Mouse (Mus musculus): ENCODE measurements at regions not wholly inside any gene's neighbourhood (a gene's known extent, or its start where the extent isn't known, plus 50 kb on each side); places are given as distances from the start of the nearest gene placed in this dataset.
A peak's percentile ranks its signal among the peaks of the same experiment; 100 is the strongest.

DNA sequence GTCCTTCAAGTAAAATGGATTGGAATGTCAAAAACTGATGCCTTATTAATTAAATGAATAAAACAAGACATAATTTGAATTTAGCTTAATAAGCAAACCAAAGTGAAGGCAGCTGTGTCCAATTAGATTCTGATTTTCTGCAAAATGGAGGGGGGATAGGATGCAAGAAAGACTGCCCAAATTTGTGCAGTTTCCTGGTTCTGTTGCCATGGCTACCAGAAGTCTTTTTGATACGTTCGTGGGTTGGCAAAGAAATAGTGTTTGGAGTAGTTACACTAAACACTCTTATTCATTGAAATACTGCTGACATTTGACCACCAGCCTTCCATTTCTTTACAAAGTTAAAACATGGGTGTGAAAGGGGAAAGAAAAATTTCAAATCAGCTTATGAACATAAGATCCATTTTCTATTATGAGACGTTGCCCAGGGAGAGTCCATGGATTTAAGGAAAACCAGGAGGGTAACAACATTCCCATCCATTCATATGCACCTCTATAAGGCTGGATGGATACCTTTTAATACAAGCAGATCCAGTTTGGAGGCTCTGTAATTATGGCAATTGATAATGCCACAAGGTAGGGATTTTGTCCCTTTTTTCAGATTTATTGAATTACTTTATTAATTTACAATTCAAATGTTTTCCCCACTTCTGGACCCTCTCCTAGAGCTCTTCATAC lies 943.3 kb upstream of the Celf2 start:
- Histone ChIP-seq H3K36me3 (ENCODE audit: control insufficient read depth, insufficient read depth, low read length) (no peaks in the 10 kb centered on the region), H3K4me3 (ENCODE audit: low read depth, low read length) (no peak overlapping the region), H3K9me3 (ENCODE audit: control insufficient read depth, low read length) (no peaks in the 10 kb centered on the region), H3K4me2 (no peak overlapping the region), H3K27me3 (ENCODE audit: control insufficient read depth, insufficient read depth, low read length) (no peaks in the 10 kb centered on the region), H3K4me1 (ENCODE audit: control insufficient read depth, insufficient read depth, low read length) (no peaks in the 10 kb centered on the region), H3K27ac (ENCODE audit: low read depth, low read length) (no peak overlapping the region), H3K9ac (ENCODE audit: low read length) (no peak overlapping the region)
- no peak for DNase-seq (ENCODE audit: low spot score, missing footprints)
- 40% methylated on average over 3 of the region's 3 CpGs for WGBS
- ATAC-seq (ENCODE audit: low FRiP score): no peak

GRCm38 (mm10) chr2:8441230-8441629 lies 931.9 kb upstream of the Celf2 start:
- H3K9me3 ChIP-seq (ENCODE audit: control insufficient read depth, low read length): no peaks in the 10 kb centered on the region
- H3K4me3 ChIP-seq (ENCODE audit: low read depth, low read length): no peak overlapping the region
- no peaks in the 10 kb centered on the region for H3K36me3 ChIP-seq (ENCODE audit: control insufficient read depth, insufficient read depth, low read length)
- no peak for ATAC-seq (ENCODE audit: low FRiP score)
- no peak for DNase-seq (ENCODE audit: low spot score, missing footprints)
- no peaks in the 10 kb centered on the region for H3K4me1 ChIP-seq (ENCODE audit: control insufficient read depth, insufficient read depth, low read length)
- no peaks in the 10 kb centered on the region for H3K27me3 ChIP-seq (ENCODE audit: control insufficient read depth, insufficient read depth, low read length)
- H3K4me2 ChIP-seq: no peak overlapping the region
- WGBS: 75% methylated on average over 1 of the region's 1 CpGs
- H3K9ac ChIP-seq (ENCODE audit: low read length): no peak overlapping the region
- no peak overlapping the region for H3K27ac ChIP-seq (ENCODE audit: low read depth, low read length)

DNA sequence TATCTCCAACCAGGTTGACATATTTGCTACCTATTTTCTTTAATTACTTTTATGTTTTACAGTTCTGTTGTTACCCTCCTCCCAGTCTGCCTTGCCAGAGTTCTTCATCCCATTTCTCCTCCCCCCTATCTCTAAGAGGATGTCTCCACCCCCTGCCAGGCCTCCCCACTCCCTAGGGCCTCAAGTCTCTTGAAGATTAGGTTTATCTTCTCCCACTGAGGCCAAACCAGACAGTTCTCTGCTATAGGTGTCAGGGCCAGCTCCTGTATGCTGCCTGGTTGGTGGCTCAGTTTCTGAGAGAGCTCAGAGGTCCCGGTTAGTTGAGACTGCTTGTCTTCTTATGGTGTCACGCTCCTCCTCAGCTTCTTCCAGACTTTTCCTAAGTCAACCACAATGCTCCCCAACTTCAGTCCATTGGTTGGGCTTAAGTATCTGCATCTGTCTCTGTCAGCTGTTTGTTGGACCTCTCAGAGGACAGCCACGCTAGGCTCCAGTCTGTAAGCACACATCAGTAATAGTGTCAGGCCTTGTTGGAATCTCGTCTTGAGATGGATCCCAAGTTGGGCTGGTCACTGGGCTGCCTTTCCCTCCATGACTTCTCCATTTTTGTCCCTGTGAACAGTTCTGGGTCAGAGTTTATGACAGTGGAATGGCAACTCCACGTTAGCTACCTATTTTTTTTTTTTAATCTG lies 920.4 kb upstream of the Celf2 start:
- ATAC-seq (ENCODE audit: low FRiP score) (no peak), DNase-seq (ENCODE audit: low spot score, missing footprints) (no peak)
- H3K27me3 ChIP-seq (ENCODE audit: control insufficient read depth, insufficient read depth, low read length): no peaks in the 10 kb centered on the region
- H3K4me1 ChIP-seq (ENCODE audit: control insufficient read depth, insufficient read depth, low read length): no peaks in the 10 kb centered on the region
- WGBS: 81% methylated on average over 5 of the region's 5 CpGs
- no peak overlapping the region for H3K9ac ChIP-seq (ENCODE audit: low read length)
- no peak overlapping the region for H3K27ac ChIP-seq (ENCODE audit: low read depth, low read length)
- no peaks in the 10 kb centered on the region for H3K36me3 ChIP-seq (ENCODE audit: control insufficient read depth, insufficient read depth, low read length)
- H3K9me3 ChIP-seq (ENCODE audit: control insufficient read depth, low read length): no peaks in the 10 kb centered on the region
- no peak overlapping the region for H3K4me2 ChIP-seq
- H3K4me3 ChIP-seq (ENCODE audit: low read depth, low read length): no peak overlapping the region

GRCm38 (mm10) chr2:8428145-8428544 lies 918.8 kb upstream of the Celf2 start:
- Histone ChIP-seq H3K9ac (ENCODE audit: low read length) (no peak overlapping the region), H3K27me3 (ENCODE audit: control insufficient read depth, insufficient read depth, low read length) (no peaks in the 10 kb centered on the region)
- no peak for ATAC-seq (ENCODE audit: low FRiP score)

DNA sequence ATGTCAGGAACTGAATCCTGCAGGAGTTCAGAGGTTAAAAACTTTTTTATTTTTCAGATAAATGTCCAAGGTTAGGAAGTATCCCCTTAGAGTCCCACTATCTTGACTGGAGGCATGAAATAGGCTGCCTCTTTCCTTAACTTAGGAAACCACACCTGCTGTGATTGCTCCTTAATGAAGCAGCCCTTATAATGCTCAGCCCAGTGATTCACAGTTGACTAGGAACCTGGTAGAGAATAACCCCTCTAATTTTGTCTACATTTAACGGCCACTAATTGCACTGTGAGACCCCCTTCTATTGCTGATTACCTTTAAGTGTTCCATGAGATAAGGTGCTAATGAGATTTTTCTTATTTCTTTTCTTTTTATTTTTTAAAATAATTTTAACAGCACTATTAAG lies 918.4 kb upstream of the Celf2 start:
- Histone ChIP-seq H3K27ac (ENCODE audit: low read depth, low read length) (no peak overlapping the region), H3K36me3 (ENCODE audit: control insufficient read depth, insufficient read depth, low read length) (no peaks in the 10 kb centered on the region), H3K27me3 (ENCODE audit: control insufficient read depth, insufficient read depth, low read length) (no peaks in the 10 kb centered on the region), H3K4me1 (ENCODE audit: control insufficient read depth, insufficient read depth, low read length) (no peaks in the 10 kb centered on the region), H3K4me2 (no peak overlapping the region), H3K4me3 (ENCODE audit: low read depth, low read length) (no peak overlapping the region), H3K9ac (ENCODE audit: low read length) (no peak overlapping the region), H3K9me3 (ENCODE audit: control insufficient read depth, low read length) (no peaks in the 10 kb centered on the region)
- DNase-seq (ENCODE audit: low spot score, missing footprints) (no peak), ATAC-seq (ENCODE audit: low FRiP score) (no peak)
- 73% methylated on average over 1 of the region's 1 CpGs for whole genome bisulfite sequencing

More at GRCm38 (mm10) chr2:8428145-8428544, 918.8 kb upstream of the Celf2 start:
- H3K4me1 ChIP-seq (ENCODE audit: control insufficient read depth, insufficient read depth, low read length): no peaks in the 10 kb centered on the region
- no peak for DNase-seq (ENCODE audit: low spot score, missing footprints)
- no peak overlapping the region for H3K4me3 ChIP-seq (ENCODE audit: low read depth, low read length)
- no peaks in the 10 kb centered on the region for H3K36me3 ChIP-seq (ENCODE audit: control insufficient read depth, insufficient read depth, low read length)
- 71% methylated on average over 2 of the region's 2 CpGs for WGBS
- H3K27ac ChIP-seq (ENCODE audit: low read depth, low read length): no peak overlapping the region
- H3K4me2 ChIP-seq: no peak overlapping the region
- H3K9me3 ChIP-seq (ENCODE audit: control insufficient read depth, low read length): no peaks in the 10 kb centered on the region

DNA sequence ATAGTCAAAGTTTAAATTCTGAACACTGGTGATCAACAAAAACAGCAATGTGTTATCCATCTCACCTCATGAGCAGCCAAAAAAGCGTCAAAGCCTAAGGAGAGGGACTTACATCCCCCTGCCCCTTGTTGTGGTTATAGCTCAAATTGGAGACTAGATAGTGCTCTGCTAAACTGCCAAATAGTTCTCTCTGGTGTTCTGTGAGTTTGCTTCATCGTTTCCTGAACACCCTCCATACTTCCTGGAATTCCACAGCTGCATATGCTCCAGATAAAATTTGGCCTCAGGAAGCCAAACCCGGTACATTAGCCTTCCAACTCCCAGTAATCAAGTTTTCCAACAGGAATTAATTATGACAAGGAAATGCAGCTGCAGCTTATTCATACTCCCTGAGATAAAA lies 906.6 kb upstream of the Celf2 start:
- WGBS: 81% methylated on average over 3 of the region's 3 CpGs
- no peaks in the 10 kb centered on the region for H3K36me3 ChIP-seq (ENCODE audit: control insufficient read depth, insufficient read depth, low read length)
- H3K4me1 ChIP-seq (ENCODE audit: control insufficient read depth, insufficient read depth, low read length): no peaks in the 10 kb centered on the region
- no peak overlapping the region for H3K4me3 ChIP-seq (ENCODE audit: low read depth, low read length)
- no peak for DNase-seq (ENCODE audit: low spot score, missing footprints)
- H3K4me2 ChIP-seq: no peak overlapping the region
- no peaks in the 10 kb centered on the region for H3K9me3 ChIP-seq (ENCODE audit: control insufficient read depth, low read length)
- H3K27ac ChIP-seq (ENCODE audit: low read depth, low read length): no peak overlapping the region
- no peak for ATAC-seq (ENCODE audit: low FRiP score)
- H3K9ac ChIP-seq (ENCODE audit: low read length): no peak overlapping the region
- no peaks in the 10 kb centered on the region for H3K27me3 ChIP-seq (ENCODE audit: control insufficient read depth, insufficient read depth, low read length)

- no peaks in the 10 kb centered on the region for H3K9me3 ChIP-seq (ENCODE audit: control insufficient read depth, low read length)
- DNase-seq (ENCODE audit: low spot score, missing footprints): no peak
- no peak for ATAC-seq (ENCODE audit: low FRiP score)
- H3K27ac ChIP-seq (ENCODE audit: low read depth, low read length): no peak overlapping the region
- no peaks in the 10 kb centered on the region for H3K36me3 ChIP-seq (ENCODE audit: control insufficient read depth, insufficient read depth, low read length)
- H3K4me1 ChIP-seq (ENCODE audit: control insufficient read depth, insufficient read depth, low read length): no peaks in the 10 kb centered on the region
- no peaks in the 10 kb centered on the region for H3K27me3 ChIP-seq (ENCODE audit: control insufficient read depth, insufficient read depth, low read length)
- H3K4me3 ChIP-seq (ENCODE audit: low read depth, low read length): no peak overlapping the region
- no peak overlapping the region for H3K4me2 ChIP-seq
- WGBS: 88% methylated on average over 4 of the region's 4 CpGs
- no peak overlapping the region for H3K9ac ChIP-seq (ENCODE audit: low read length)
Observed at GRCm38 (mm10) chr2:8394128-8394527, 884.8 kb upstream of the Celf2 start.

GRCm38 (mm10) chr2:8389530-8389929 lies 880.2 kb upstream of the Celf2 start:
- H3K4me2 ChIP-seq: no peak overlapping the region
- no peak overlapping the region for H3K27ac ChIP-seq (ENCODE audit: low read depth, low read length)
- DNase-seq (ENCODE audit: low spot score, missing footprints): no peak
- H3K9me3 ChIP-seq (ENCODE audit: control insufficient read depth, low read length): no peaks in the 10 kb centered on the region
- no peaks in the 10 kb centered on the region for H3K36me3 ChIP-seq (ENCODE audit: control insufficient read depth, insufficient read depth, low read length)
- H3K9ac ChIP-seq (ENCODE audit: low read length): no peak overlapping the region
- H3K4me1 ChIP-seq (ENCODE audit: control insufficient read depth, insufficient read depth, low read length): no peaks in the 10 kb centered on the region
- H3K27me3 ChIP-seq (ENCODE audit: control insufficient read depth, insufficient read depth, low read length): no peaks in the 10 kb centered on the region
- no peak overlapping the region for H3K4me3 ChIP-seq (ENCODE audit: low read depth, low read length)
- ATAC-seq (ENCODE audit: low FRiP score): no peak
- 81% methylated on average over 2 of the region's 2 CpGs for WGBS

- DNase-seq (ENCODE audit: low spot score, missing footprints) (no peak), ATAC-seq (ENCODE audit: low FRiP score) (peak; percentile 75)
- H3K4me2 ChIP-seq: no peak overlapping the region
- H3K9me3 ChIP-seq (ENCODE audit: control insufficient read depth, low read length): no peaks in the 10 kb centered on the region
- no peak overlapping the region for H3K9ac ChIP-seq (ENCODE audit: low read length)
- H3K36me3 ChIP-seq (ENCODE audit: control insufficient read depth, insufficient read depth, low read length): no peaks in the 10 kb centered on the region
- H3K4me3 ChIP-seq (ENCODE audit: low read depth, low read length): no peak overlapping the region
- 62% methylated on average over 1 of the region's 1 CpGs for WGBS
- no peaks in the 10 kb centered on the region for H3K4me1 ChIP-seq (ENCODE audit: control insufficient read depth, insufficient read depth, low read length)
- no peak overlapping the region for H3K27ac ChIP-seq (ENCODE audit: low read depth, low read length)
- H3K27me3 ChIP-seq (ENCODE audit: control insufficient read depth, insufficient read depth, low read length): no peaks in the 10 kb centered on the region
Observed at GRCm38 (mm10) chr2:8380246-8380645, 870.9 kb upstream of the Celf2 start.
